Mouse (Mus musculus) thymus, adult 2 months (tissue): Measurements from ENCODE around the gene Pum1.

Experiments used
- CTCF ChIP-seq: fragments of 200-500 bp; IDR thresholded peaks from 2 replicates; pipeline ENCODE4 v1.5.1; 2012; ENCODE audit warnings: mild to moderate bottlenecking, control low read depth, low read length, moderate library complexity, borderline replicate concordance; ENCODE audit not compliant: control insufficient read depth, poor library complexity, insufficient read depth; ENCODE audit errors: extremely low read depth
- POLR2A ChIP-seq: fragments of 200-500 bp; IDR thresholded peaks from 2 replicates; pipeline ENCODE4 v1.6.1; 2012; ENCODE audit warnings: mild to moderate bottlenecking, low read length, control low read depth, moderate library complexity; ENCODE audit not compliant: control insufficient read depth, poor library complexity, insufficient read depth; ENCODE audit errors: extremely low read depth

GRCm38 (mm10) chr4:130640031-130640717 lies 22.9 kb upstream of the Pum1 start:
- TF ChIP-seq CTCF (no peak), POLR2A (no peak)
